Mouse (Mus musculus) kidney, adult 2 months (tissue): ENCODE results near the gene Ttl.

Experiments
- CTCF ChIP-seq: fragments of 200-500 bp; conservative IDR thresholded peaks from 2 replicates; pipeline ENCODE4 v1.5.1; 2011; ENCODE audit warnings: low read depth, mild to moderate bottlenecking, control low read depth, low read length, moderate library complexity, mixed read lengths; ENCODE audit not compliant: insufficient read depth, insufficient read length
- POLR2A ChIP-seq: fragments of 200-500 bp; IDR thresholded peaks from one replicate; pipeline ENCODE4 v1.6.1; 2011; ENCODE audit warnings: low read depth, low read length, control low read depth

DNA sequence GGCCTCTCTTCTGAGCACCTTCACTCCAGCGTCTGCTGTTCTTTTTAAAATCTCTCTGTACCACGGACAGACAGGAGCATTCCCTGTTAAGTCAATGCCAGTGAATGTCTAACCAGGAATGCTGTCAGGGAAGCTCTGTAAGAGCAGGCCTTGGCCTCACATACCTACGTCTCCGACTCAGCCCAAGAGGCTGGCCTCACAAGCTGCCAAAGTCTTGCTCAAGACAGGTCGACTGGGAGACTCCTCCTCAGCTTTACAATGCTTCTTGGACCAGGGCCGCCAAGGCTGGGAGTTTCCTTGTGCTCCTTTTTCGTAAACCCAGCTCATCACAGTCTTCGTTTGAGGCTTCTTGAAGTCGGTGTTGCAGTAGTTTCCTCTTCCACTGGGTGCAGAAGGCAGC, 40.9 kb upstream of the Ttl start:
- no peak for TF ChIP-seq CTCF
- TF ChIP-seq POLR2A = no peak
